Mouse (Mus musculus) forebrain, embryonic 12.5 days (tissue): ENCODE measurements around the gene Gm614. TPM values are rescaled to one million over a fixed set of nuclear protein-coding genes. Genes with fewer than 3 reads are reported as not detected.
A peak's percentile ranks its signal among the peaks of the same experiment; 100 is the strongest.

Experiments
- ATAC-seq: fragments of 200-750 bp; cut with Nextera tagmentation; 2 replicates; pipeline ENCODE4 v1.8.0; 2017; ENCODE audit warnings: moderate TSS enrichment; ENCODE audit not compliant: low FRiP score
- H3K27ac ChIP-seq: fragments of 300-500 bp; sonication (generic); 2 replicates; pipeline ENCODE4 v1.5.1; 2016; ENCODE audit warnings: mild to moderate bottlenecking
- H3K27me3 ChIP-seq: fragments of 300-500 bp; sonication (generic); 2 replicates; pipeline ENCODE4 v1.6.1; 2016; ENCODE audit warnings: mild to moderate bottlenecking
- H3K36me3 ChIP-seq: fragments of 300-500 bp; sonication (generic); replicated peaks from 2 replicates; pipeline ENCODE4 v1.6.1; 2016; ENCODE audit warnings: mild to moderate bottlenecking
- H3K4me1 ChIP-seq: fragments of 300-500 bp; sonication (generic); 2 replicates; pipeline ENCODE4 v1.6.1; 2016
- H3K4me2 ChIP-seq: fragments of 300-500 bp; sonication (generic); 2 replicates; pipeline ENCODE4 v1.6.1; 2016; ENCODE audit warnings: mild to moderate bottlenecking, moderate library complexity
- H3K4me3 ChIP-seq: fragments of 300-500 bp; sonication (generic); replicated peaks from 2 replicates; pipeline ENCODE4 v1.5.1; 2016; ENCODE audit warnings: mild to moderate bottlenecking
- H3K9ac ChIP-seq: fragments of 300-500 bp; sonication (generic); 2 replicates; pipeline ENCODE4 v1.6.1; 2016; ENCODE audit warnings: mild to moderate bottlenecking
- H3K9me3 ChIP-seq: fragments of 300-500 bp; sonication (generic); 2 replicates; pipeline ENCODE4 v1.6.1; 2016
- WGBS: fragments of 180-500 bp; shearing (Covaris S2); methylation state at CpG from one replicate; pipeline ENCODE4 v1.1.7; 2016; 5-methylcytosine and 5-hydroxymethylcytosine counted together
- polyA plus RNA-seq: library from polyadenylated mRNA; unstranded; fragments of >200 nt; fragmentation: Nextera tagmentation; extraction: Ambion mirVana; gene quantifications from 2 replicates; pipeline ENCODE4 v1.2.1, GENCODE M21; 2016

The Gm614 gene
- polyA plus RNA-seq, 1 experiment from 2014 or later = not detected

DNA sequence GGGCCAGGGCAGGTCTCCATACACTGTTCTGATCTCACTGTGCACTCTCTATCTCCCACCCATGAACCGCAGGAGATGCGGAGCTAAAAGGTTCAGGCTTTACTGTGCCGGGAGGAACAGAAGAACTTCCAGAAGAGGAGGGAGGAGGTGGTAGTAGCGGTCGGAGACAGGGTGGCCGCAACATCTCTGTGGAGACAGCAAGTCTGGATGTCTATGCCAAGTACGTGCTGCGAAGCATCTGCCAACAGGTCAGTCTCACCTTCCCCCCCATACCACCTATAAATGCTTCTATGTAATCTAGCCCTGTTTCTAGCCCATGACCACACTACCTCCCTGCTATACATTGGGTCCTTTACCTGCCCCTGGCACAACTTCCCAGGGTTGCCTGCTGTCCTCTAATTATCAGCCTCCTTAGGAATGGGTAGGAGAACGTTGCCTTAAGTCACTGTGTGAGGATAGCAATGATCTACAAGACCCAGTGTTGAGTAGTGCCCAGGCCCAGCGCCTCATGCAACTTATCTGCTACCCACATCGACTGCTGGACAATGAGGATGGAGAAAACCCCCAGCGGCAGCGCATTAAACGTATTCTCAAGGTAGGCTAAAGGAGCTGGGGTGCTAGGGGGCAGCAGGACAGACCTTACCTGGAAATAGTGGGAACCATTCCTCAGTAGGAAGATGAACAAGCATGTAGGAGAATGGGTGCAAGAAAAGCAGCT lies 22.3 kb upstream of the Gm614 start:
- Histone ChIP-seq H3K27ac (no peak overlapping the region), H3K4me1 (no peaks in the 10 kb centered on the region), H3K27me3 (peaks cover 2% of the 10 kb centered on the region; the same call in 1 of the 2 replicates), H3K9ac (no peak overlapping the region), H3K36me3 (peaks cover 71% of the 10 kb centered on the region), H3K9me3 (no peaks in the 10 kb centered on the region), H3K4me2 (no peak overlapping the region), H3K4me3 (no peak overlapping the region)
- WGBS = 91% methylated on average over 14 of the region's 14 CpGs
- no peak for ATAC-seq

DNA sequence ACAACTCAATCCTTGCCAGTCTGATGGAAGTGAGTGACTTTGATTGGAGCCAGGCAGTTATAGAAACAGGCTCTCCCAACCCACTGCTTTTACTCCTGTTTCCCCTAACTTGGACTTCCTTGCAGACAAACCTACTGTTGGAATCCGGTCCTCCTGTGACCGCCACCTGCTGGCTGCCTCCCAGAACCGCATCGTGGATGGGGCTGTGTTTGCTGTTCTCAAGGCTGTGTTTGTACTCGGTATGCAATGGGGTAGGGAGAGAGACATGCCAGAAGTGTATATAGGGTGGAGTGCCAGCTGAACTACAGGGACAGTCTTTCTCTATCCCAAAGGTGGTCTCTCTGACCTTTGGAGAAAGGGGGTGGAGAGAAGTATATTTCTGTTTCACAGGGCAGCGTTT lies 21.7 kb upstream of the Gm614 start:
- no peak overlapping the region for H3K4me3 ChIP-seq
- no peaks in the 10 kb centered on the region for H3K9me3 ChIP-seq
- 0 out of 2 replicates have a peak, but pooled peaks have one; percentile 36 for ATAC-seq
- 31% methylated on average over 6 of the region's 6 CpGs for WGBS
- H3K27ac ChIP-seq = no peak overlapping the region
- H3K4me1 ChIP-seq = no peaks in the 10 kb centered on the region
- no peak overlapping the region for H3K9ac ChIP-seq
- H3K4me2 ChIP-seq = no peak overlapping the region
- H3K36me3 ChIP-seq = peaks cover 71% of the 10 kb centered on the region
- peaks cover 2% of the 10 kb centered on the region; the same call in 1 of the 2 replicates for H3K27me3 ChIP-seq

DNA sequence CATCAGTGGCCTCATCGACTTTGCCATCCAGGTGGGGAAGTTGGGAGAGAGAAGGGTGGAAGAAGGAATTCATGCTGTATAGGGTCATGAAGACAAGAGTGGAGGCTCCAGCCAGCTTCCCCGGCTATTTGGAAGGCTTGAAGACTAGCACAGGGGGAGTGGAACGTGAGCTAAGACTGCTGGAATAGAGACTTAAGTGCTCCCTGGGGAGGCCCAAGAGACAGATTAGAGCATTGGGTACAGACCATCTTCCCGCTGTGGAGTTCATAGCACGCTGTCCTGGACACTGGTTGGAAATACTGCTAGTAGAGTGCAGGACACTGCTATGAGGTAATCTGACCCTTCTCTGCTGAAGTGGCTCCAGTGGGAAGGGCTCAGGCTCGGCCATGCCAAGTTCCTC lies 19.0 kb upstream of the Gm614 start:
- H3K36me3 ChIP-seq = peaks cover 71% of the 10 kb centered on the region
- no peak overlapping the region for H3K9ac ChIP-seq
- no peak overlapping the region for H3K27ac ChIP-seq
- H3K4me1 ChIP-seq = no peaks in the 10 kb centered on the region
- H3K4me3 ChIP-seq = no peak overlapping the region
- ATAC-seq = no peak
- H3K9me3 ChIP-seq = no peaks in the 10 kb centered on the region
- H3K4me2 ChIP-seq = no peak overlapping the region
- WGBS = 82% methylated on average over 6 of the region's 6 CpGs
- 0 out of 2 replicates have a peak, but pooled peaks cover 2% of the 10 kb centered on the region for H3K27me3 ChIP-seq

DNA sequence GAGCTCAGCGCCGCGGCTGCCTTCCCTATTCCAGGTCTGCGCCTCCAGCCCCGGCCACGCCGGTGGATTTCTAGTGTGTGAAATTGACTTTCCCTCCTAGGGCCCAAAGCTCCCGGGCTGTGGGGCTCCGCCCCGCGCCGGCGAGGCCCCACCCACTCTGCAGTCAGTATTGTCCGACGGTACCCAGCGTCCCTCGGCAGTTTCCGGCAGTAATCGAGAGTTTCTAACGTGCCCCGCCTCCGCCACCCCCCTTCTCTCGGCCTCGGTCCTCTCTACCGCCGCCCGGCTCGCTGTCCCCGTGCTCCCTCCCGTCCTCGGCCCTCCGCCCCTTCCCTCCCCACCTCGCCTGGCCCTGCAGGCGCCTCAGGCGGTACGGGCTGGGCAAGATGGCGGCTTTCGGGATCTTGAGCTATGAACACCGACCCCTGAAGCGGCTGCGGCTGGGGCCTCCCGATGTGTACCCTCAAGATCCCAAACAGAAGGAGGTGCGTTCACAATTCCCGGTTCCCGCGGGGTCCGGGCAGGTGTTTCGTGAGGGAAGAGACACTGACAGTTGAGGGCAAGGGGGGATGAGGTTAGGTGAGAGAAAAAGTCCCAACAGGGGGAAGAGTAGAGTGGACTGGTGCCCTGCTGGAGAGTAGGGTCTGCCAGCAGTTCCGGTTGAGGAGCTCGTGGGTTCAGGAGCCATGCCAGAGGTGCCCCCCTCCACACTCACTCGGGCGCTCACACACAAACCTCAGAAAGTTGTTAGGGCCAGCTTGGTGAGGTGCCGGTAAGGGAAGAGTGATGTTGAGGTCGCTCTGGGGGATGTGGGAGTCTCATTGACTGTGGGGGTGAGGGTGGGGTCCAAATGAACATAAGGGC lies 10.3 kb upstream of the Gm614 start, which contains the start of gene Med12:
Gene Med12, plus strand, starts transcription at position 156 of the 864 bp plus-strand sequence.
- Histone ChIP-seq H3K27me3 (peaks cover 7% of the 10 kb centered on the region; the same call in 1 of the 2 replicates), H3K9me3 (no peaks in the 10 kb centered on the region), H3K36me3 (peaks cover 19% of the 10 kb centered on the region), H3K4me3 (peak within 1 kb of the TSS; percentile 51), H3K4me1 (peaks cover 8% of the 10 kb centered on the region; the same call in 1 of the 2 replicates), H3K27ac (peak within 1 kb of the TSS; percentile 75), H3K4me2 (peak within 1 kb of the TSS; percentile 54), H3K9ac (peak within 1 kb of the TSS; percentile 66)
- 21% methylated on average over 54 of the region's 54 CpGs for WGBS
- ATAC-seq = peak; percentile 98

DNA sequence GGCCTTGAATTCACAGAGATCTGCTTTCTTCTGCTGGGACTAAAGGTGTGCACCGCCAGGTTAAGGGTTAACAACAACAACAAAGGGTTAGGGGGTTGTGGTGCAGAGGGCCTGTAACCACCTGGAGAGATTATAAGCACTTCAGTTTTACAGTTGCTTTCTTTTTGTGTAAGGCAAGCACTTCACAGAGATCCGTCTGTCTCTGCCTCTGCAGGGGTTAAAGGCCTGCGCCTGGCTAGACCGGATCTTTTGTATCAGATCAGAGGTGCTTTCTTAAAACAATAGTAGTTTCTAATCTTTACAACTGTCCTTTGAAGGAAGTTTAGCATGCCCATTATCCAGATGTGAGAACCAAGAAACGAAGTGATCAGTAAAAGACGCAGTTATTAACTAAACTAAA lies 9.6 kb upstream of the Gm614 start:
- H3K4me3 ChIP-seq = peak overlapping the region; percentile 51
- peak overlapping the region; percentile 54 for H3K4me2 ChIP-seq
- peak overlapping the region; percentile 66; the same call in 1 of the 2 replicates for H3K9ac ChIP-seq
- ATAC-seq = peak; percentile 39; the same call in 1 of the 2 replicates
- H3K36me3 ChIP-seq = peaks cover 14% of the 10 kb centered on the region
- no peaks in the 10 kb centered on the region for H3K9me3 ChIP-seq
- H3K4me1 ChIP-seq = peaks cover 8% of the 10 kb centered on the region; the same call in 1 of the 2 replicates
- WGBS = 25% methylated on average over 6 of the region's 6 CpGs
- H3K27ac ChIP-seq = peak overlapping the region; percentile 75; the same call in 1 of the 2 replicates
- peaks cover 7% of the 10 kb centered on the region; the same call in 1 of the 2 replicates for H3K27me3 ChIP-seq

DNA sequence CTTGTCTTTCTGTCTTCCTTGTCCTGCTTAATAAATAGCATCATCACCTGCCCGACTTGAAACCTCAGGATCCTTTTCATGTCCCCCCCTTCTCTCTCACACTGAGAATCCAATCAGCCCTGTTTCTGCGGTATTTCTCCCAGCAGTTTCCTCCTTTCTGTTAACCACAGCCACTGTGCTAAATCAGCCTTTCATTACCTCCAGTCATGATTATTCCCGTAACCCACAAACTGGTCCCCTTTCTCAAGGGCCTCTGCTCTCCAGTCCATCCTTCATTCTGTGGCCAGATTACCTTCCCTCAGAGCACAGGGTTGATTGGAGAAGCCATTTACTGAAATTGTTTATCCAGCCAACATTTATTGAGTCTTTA lies 4.9 kb upstream of the Gm614 start, which contains the start of gene Gm20489:
Gene Gm20489, minus strand, starts transcription at position 269 of the 370 bp plus-strand sequence.
- WGBS = 63% methylated on average over 3 of the region's 3 CpGs
- Histone ChIP-seq H3K9me3 (no peaks in the 10 kb centered on the region), H3K27me3 (peaks cover 11% of the 10 kb centered on the region; the same call in 1 of the 2 replicates)

DNA sequence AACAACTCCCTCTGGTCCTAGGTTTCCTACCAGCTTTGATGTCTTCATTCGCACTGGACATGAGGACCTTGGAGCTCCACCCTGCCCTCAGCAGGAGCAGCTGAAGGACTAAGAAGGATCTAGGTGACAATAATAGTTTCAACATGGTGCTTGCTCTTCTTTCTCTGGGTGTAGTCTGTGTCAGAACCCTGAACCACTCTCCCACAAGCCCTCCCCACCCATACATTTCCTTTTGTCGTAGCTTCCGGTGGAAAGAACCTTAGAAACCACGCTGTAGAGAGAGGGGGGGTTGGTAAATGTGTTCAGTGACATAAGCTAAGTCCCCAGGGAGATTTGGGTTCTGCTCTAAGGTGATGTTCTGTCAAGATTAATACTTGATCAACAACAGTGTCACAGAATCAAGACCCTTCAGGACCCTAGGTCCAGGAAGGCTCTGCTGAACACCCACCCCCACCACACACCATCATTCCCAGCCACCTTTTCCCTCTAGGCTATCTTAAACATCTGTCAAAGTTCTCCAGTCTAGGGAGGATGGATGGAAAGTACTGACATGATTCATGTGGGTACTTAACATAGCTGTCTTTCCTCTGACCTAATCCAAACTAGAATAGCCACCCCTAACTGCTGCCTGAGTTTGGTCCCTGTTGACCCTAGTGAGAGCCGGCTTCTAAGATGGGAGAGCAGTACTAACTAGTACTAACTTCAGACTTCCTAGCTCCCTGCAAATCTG lies 4.4 kb upstream of the Gm614 start, which contains the start of gene Il2rg:
Gene Il2rg, minus strand, starts transcription at position 231 of the 730 bp plus-strand sequence.
- Histone ChIP-seq H3K27me3 (peaks cover 11% of the 10 kb centered on the region; the same call in 1 of the 2 replicates), H3K4me3 (no peak within 1 kb of the TSS)
- no peak for ATAC-seq

More for the DNA sequence above, 4.9 kb upstream of the Gm614 start, which contains the start of gene Gm20489:
- Histone ChIP-seq H3K4me3 (no peak within 1 kb of the TSS), H3K4me2 (no peak within 1 kb of the TSS), H3K36me3 (no peaks in the 10 kb centered on the region), H3K27ac (no peak within 1 kb of the TSS), H3K4me1 (no peaks in the 10 kb centered on the region), H3K9ac (no peak within 1 kb of the TSS)
- ATAC-seq = no peak

DNA sequence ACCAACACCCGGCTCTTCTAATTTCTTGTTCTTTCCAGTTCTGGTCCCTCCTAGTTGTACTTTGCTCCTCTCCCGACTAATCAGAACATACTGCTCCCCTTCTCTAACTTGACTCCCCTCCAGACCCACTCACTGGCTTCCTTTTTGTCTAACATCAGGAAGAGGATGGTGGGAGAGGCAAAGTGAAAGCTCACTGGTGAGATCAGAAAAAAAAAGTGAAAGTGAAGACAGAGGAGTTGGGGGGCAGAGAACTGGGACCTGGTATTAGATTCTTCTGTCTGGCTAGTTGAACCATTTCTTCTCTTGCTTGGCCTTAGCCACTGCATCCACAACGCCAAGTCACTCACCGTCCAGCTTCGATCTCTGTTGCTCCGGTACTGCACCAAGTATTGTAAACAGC lies 2.8 kb upstream of the Gm614 start:
- H3K27me3 ChIP-seq = peaks cover 11% of the 10 kb centered on the region; the same call in 1 of the 2 replicates
- H3K9me3 ChIP-seq = no peaks in the 10 kb centered on the region
- WGBS = 93% methylated on average over 6 of the region's 6 CpGs

More for the DNA sequence above, 4.4 kb upstream of the Gm614 start, which contains the start of gene Il2rg:
- Histone ChIP-seq H3K36me3 (no peaks in the 10 kb centered on the region), H3K9ac (no peak within 1 kb of the TSS), H3K27ac (no peak within 1 kb of the TSS), H3K4me2 (no peak within 1 kb of the TSS), H3K9me3 (no peaks in the 10 kb centered on the region), H3K4me1 (no peaks in the 10 kb centered on the region)
- WGBS = 78% methylated on average over 5 of the region's 5 CpGs

DNA sequence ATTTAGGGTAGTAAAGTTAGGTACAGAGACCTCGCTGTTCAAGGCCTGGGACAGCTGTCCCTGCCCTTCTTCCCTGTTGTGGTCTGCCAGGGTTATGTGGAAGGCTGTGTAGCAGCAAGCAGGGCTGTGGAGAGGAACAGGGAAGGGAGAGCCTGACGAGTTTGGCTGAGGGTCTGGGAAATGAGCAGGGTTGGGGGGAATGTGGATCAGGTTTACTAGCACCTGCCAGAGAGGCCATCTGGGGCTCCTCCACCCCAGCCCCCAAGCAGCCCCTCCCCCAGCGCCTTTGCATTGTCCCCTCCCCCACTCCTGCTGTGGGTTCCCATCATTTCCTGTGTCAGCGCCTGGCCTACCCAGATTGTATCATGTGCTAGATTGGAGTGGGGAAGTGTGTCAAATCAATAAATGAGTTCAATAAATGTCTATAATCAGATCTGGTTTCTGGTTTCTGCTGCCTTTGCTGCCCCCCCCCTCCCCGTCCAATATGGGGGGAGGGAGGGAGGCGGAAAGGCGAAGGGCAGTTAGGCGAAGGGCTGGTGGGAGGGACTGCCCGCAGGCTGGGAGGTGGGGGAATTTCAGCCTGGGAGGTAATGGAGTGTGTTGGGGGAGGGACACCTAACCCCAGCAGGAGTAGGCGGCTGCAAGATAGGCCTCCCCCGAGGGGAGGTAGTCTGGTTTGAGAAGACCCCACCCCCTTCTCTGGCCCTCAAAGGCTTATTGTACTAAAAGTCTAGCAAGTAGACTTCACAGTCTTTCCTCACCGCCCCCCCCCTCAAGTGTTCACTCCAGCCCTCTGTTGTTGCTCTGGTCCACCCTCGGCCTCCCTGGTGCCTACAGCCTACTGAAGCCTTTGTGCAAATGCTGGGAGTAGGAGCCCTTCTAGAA lies 3.1 kb downstream of the Gm614 start:
- WGBS = 22% methylated on average over 10 of the region's 13 CpGs
- Histone ChIP-seq H3K9ac (no peak overlapping the region), H3K4me3 (no peak overlapping the region), H3K36me3 (0 out of 2 replicates have a peak, but pooled peaks cover 5% of the 10 kb centered on the region), H3K9me3 (no peaks in the 10 kb centered on the region), H3K27me3 (peaks cover under 1% of the 10 kb centered on the region; the same call in 1 of the 2 replicates), H3K4me2 (peak overlapping the region; percentile 22), H3K4me1 (peaks cover 13% of the 10 kb centered on the region), H3K27ac (peak overlapping the region; percentile 76)
- peak; percentile 71 for ATAC-seq

More for the DNA sequence above, 2.8 kb upstream of the Gm614 start:
- ATAC-seq = no peak
- Histone ChIP-seq H3K4me1 (no peaks in the 10 kb centered on the region), H3K36me3 (no peaks in the 10 kb centered on the region), H3K4me2 (no peak overlapping the region), H3K9ac (no peak overlapping the region), H3K27ac (no peak overlapping the region), H3K4me3 (no peak overlapping the region)

DNA sequence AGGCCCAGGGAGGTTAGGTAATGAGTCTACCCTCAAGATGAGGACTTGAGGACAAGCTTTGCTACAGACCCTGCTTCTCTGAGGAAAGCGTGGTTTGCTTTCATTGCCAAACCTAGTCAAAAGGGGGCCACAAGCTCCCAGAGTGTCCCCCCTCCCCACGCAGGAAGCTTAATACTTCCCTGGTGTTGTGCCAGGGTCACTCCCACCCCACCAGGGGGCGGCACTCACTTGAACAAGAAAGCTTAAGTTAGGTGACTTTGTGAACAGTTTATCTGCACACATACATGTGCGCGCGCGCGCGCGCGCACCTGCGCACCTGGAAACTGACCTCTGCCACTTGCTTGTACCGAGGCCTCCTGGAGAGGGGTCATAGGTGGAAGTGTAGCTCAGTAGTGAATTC lies 7.2 kb downstream of the Gm614 start:
- Histone ChIP-seq H3K27ac (no peak overlapping the region), H3K4me2 (no peak overlapping the region), H3K36me3 (0 out of 2 replicates have a peak, but pooled peaks cover 5% of the 10 kb centered on the region), H3K4me1 (peaks cover 22% of the 10 kb centered on the region), H3K27me3 (peaks cover 8% of the 10 kb centered on the region; the same call in 1 of the 2 replicates), H3K4me3 (no peak overlapping the region), H3K9ac (no peak overlapping the region), H3K9me3 (no peaks in the 10 kb centered on the region)
- WGBS = 88% methylated on average over 13 of the region's 13 CpGs
- ATAC-seq = no peak
